Mouse (Mus musculus) kidney, postnatal 0 days (tissue): Measurements from ENCODE around the gene Gm17428. TPM values are rescaled to one million over a fixed set of nuclear protein-coding genes. Genes with fewer than 3 reads are reported as not detected.
A peak's percentile ranks its signal among the peaks of the same experiment; 100 is the strongest.

ENCODE experiments used
- ATAC-seq: fragments of 200-750 bp; cut with Nextera tagmentation; replicated peaks from 2 replicates; pipeline ENCODE4 v1.8.0; 2017; ENCODE audit warnings: low read depth, moderate number of reproducible peaks, moderate TSS enrichment, moderate library complexity; ENCODE audit not compliant: low FRiP score
- DNase-seq: peaks from one replicate; pipeline ENCODE4 v3.0.0-alpha.2; 2016; ENCODE audit warnings: low spot score
- H3K27ac ChIP-seq: fragments of 300-500 bp; sonication (generic); 2 replicates; pipeline ENCODE4 v1.5.1; 2014; ENCODE audit warnings: mild to moderate bottlenecking
- H3K27me3 ChIP-seq: fragments of 300-500 bp; sonication (generic); 2 replicates; pipeline ENCODE4 v1.6.1; 2014; ENCODE audit warnings: low read length, mixed read lengths; ENCODE audit not compliant: insufficient read depth
- H3K36me3 ChIP-seq: fragments of 300-500 bp; sonication (generic); 2 replicates; pipeline ENCODE4 v1.6.1; 2014; ENCODE audit warnings: low read length, mixed read lengths; ENCODE audit not compliant: insufficient read depth
- H3K4me1 ChIP-seq: fragments of 300-500 bp; sonication (generic); replicated peaks from 2 replicates; pipeline ENCODE4 v1.6.1; 2014; ENCODE audit warnings: antibody characterized with exemption, low read length, mixed read lengths; ENCODE audit not compliant: insufficient read depth
- H3K4me2 ChIP-seq: fragments of 300-500 bp; sonication (generic); 2 replicates; pipeline ENCODE4 v1.6.1; 2014; ENCODE audit warnings: mild to moderate bottlenecking, low read length, moderate library complexity, mixed read lengths
- H3K4me3 ChIP-seq: fragments of 300-500 bp; sonication (generic); replicated peaks from 2 replicates; pipeline ENCODE4 v1.5.1; 2014; ENCODE audit warnings: low read depth, low read length
- H3K9ac ChIP-seq: fragments of 300-500 bp; sonication (generic); 2 replicates; pipeline ENCODE4 v1.6.1; 2014; ENCODE audit warnings: low read depth, low read length
- H3K9me3 ChIP-seq: fragments of 300-500 bp; sonication (generic); replicated peaks from 2 replicates; pipeline ENCODE4 v1.6.1; 2016; ENCODE audit warnings: low read length, inconsistent platforms, mixed read lengths
- CTCF ChIP-seq: IDR thresholded peaks from 2 replicates; pipeline ENCODE4 v1.5.1; 2016; ENCODE audit warnings: antibody characterized with exemption, low read depth, mild to moderate bottlenecking, moderate library complexity
- WGBS: fragments of 180-500 bp; shearing (Covaris S2); extraction: QIAGEN DNeasy Blood & Tissue Kit; methylation state at CpG from one replicate; pipeline ENCODE4 v1.1.7; 2014; 5-methylcytosine and 5-hydroxymethylcytosine counted together
- microRNA counts: library from miRNA; unstranded; fragments of <30 nt; microRNA quantifications from one replicate; lab custom pipeline; 2015
- microRNA-seq: library from miRNA; unstranded; fragments of <30 nt; microRNA quantifications from one replicate; pipeline ENCODE4, GENCODE M21; 2016
- polyA plus RNA-seq: library from polyadenylated mRNA; unstranded; fragments of >200 nt; fragmentation: Nextera tagmentation; extraction: Ambion mirVana; gene quantifications from 2 replicates; pipeline ENCODE4 v1.2.1, GENCODE M21; 2015

The Gm17428 gene
- polyA plus RNA-seq, 1 experiment from 2014 or later, result not detected

DNA sequence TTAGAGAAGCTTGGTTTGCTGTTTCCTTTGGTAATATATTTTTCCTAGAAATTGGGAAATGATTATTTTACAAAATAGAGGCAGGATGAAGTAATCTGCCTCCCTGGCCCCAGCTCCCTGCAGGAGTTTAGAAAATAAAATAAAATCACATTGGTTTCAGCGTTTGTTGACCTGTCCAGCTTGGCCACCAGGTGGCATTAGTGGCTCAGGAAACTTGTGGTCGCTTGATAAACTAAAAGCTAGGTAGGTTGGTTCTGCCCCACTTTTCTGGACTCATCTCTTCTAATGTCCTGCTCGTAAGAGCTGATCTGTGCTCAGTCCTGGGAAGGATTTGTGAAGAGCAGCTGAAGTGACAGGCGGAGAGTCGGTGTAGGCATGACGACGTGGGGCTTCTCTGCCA, 47.5 kb downstream of the Gm17428 start:
- peaks cover 37% of the 10 kb centered on the region for H3K36me3 ChIP-seq
- ATAC-seq (no peak), DNase-seq (peak; percentile 80)
- peak; percentile 86 for TF ChIP-seq CTCF
- no peak overlapping the region for H3K9ac ChIP-seq
- H3K9me3 ChIP-seq, result no peaks in the 10 kb centered on the region
- no peak overlapping the region for H3K27ac ChIP-seq
- no peaks in the 10 kb centered on the region for H3K27me3 ChIP-seq
- H3K4me2 ChIP-seq, result no peak overlapping the region
- H3K4me1 ChIP-seq, result 0 out of 2 replicates have a peak, but pooled peaks cover 6% of the 10 kb centered on the region
- WGBS, result 58% methylated on average over 7 of the region's 7 CpGs
- H3K4me3 ChIP-seq, result no peak overlapping the region

DNA sequence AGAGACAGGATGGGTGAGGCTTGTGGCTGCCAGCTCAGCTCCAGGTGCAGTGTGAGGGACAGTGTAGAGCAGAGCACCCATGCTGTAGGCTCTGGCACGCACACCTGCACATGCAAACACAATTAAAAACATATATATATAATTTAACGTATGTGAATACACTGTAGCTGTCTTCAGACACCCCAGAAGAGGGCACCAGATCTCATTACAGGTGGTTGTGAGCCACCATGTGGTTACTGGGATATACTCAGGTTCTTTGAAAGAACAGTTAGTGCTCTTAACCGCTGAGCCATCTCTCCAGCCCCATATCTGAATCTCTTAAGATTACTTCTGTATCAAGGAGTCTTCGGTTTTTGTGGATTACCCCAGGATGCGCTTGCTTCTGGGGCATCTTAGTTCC, 48.8 kb downstream of the Gm17428 start:
- no peak for DNase-seq
- H3K27ac ChIP-seq, result no peak overlapping the region
- H3K27me3 ChIP-seq, result no peaks in the 10 kb centered on the region
- no peak overlapping the region for H3K4me3 ChIP-seq
- no peaks in the 10 kb centered on the region for H3K9me3 ChIP-seq
- peaks cover 32% of the 10 kb centered on the region for H3K36me3 ChIP-seq
- H3K4me1 ChIP-seq, result 0 out of 2 replicates have a peak, but pooled peaks cover 6% of the 10 kb centered on the region
- H3K9ac ChIP-seq, result no peak overlapping the region
- ATAC-seq, result no peak
- peak; percentile 54 for TF ChIP-seq CTCF
- no peak overlapping the region for H3K4me2 ChIP-seq
- 81% methylated on average over 5 of the region's 5 CpGs for WGBS

MicroRNAs encoded within 50 kb of the gene (microRNA counts, 519-probe panel; counts per million panel counts)
- microRNA mmu-miR-208a (lab: Ali Mortazavi, UCI), result 330 counts per million, percentile 68 among the panel's probes with 10 or more counts
- 330 counts per million, percentile 68 among the panel's probes with 10 or more counts for microRNA mmu-miR-208b (lab: Ali Mortazavi, UCI)

Small RNA genes within 50 kb of the gene (microRNA-seq; reads per million reads assigned to microRNA genes)
- 0.60 reads per million for gene Mir208a
- 1.6 reads per million for gene Mir208b

Other genes starting within 250 kb of the Gm17428 start
- gene Slc7a8, start 195.0 kb upstream of the Gm17428 start, polyA plus RNA-seq, result 25.4 and 25.7 TPM in 2 replicates
- 0.80 and 1.2 TPM in 2 replicates for gene Rnf212b, start 162.8 kb upstream of the Gm17428 start, polyA plus RNA-seq
- 18.7 and 19.9 TPM in 2 replicates for gene Homez, start 106.0 kb upstream of the Gm17428 start, polyA plus RNA-seq
- gene Ppp1r3e, start 99.4 kb upstream of the Gm17428 start, polyA plus RNA-seq, result 3.1 and 4.2 TPM in 2 replicates
- 5.3 and 5.6 TPM in 2 replicates for gene Bcl2l2, start 93.6 kb upstream of the Gm17428 start, polyA plus RNA-seq
- 1.7 and 2.5 TPM in 2 replicates for gene Gm20521, start 93.5 kb upstream of the Gm17428 start, polyA plus RNA-seq
- 113 and 123 TPM in 2 replicates for gene Pabpn1, start 84.4 kb upstream of the Gm17428 start, polyA plus RNA-seq
- gene Slc22a17, start 63.8 kb upstream of the Gm17428 start, polyA plus RNA-seq, result 39.9 and 48.1 TPM in 2 replicates
- gene Efs, start 50.8 kb upstream of the Gm17428 start, polyA plus RNA-seq, result 15.0 and 16.0 TPM in 2 replicates
- 0.11 TPM in 1 of 2 replicates, not detected in the other for gene Il25, start 44.2 kb upstream of the Gm17428 start, polyA plus RNA-seq
- gene Cmtm5, start 40.7 kb upstream of the Gm17428 start, polyA plus RNA-seq, result 1.9 and 2.1 TPM in 2 replicates
- 0.34 and 0.62 TPM in 2 replicates for gene Myh6, start 10.0 kb upstream of the Gm17428 start, polyA plus RNA-seq
- gene Myh7, start 17.7 kb downstream of the Gm17428 start, polyA plus RNA-seq, result 0.16 and 0.88 TPM in 2 replicates
- 68.9 and 75.7 TPM in 2 replicates for gene Ngdn, start 38.5 kb downstream of the Gm17428 start, polyA plus RNA-seq
- 2.0 and 2.4 TPM in 2 replicates for gene Zfhx2, start 115.4 kb downstream of the Gm17428 start, polyA plus RNA-seq
- gene Thtpa, start 117.9 kb downstream of the Gm17428 start, polyA plus RNA-seq, result 20.8 and 21.6 TPM in 2 replicates
- gene Ap1g2, start 129.7 kb downstream of the Gm17428 start, polyA plus RNA-seq, result 15.8 and 16.8 TPM in 2 replicates
- gene Jph4, start 140.0 kb downstream of the Gm17428 start, polyA plus RNA-seq, result 0.30 and 0.34 TPM in 2 replicates
- gene Dhrs2, start 245.1 kb downstream of the Gm17428 start, polyA plus RNA-seq, result 0.09 TPM in 1 of 2 replicates, not detected in the other